In the genomic region with DNA sequence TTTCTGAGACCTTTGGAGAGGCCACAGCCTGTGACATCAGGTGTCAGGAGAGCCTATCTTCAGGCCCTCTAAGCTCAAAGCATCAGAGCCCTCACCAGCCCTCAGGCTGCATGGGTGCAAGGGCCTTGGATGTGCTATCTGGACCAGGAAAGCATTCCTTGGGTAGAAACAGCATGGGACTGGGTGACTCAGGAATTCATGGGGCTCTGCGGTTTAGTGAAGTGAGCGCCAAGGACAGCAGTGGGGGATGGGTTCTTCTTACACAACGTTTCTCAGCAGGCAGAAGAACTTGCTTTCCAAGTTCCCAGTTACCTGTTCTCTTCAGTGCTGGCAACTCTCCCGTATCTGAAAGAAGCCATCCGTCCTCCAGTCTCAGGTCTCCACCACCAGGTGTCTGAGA, we compare ENCODE assay signal across 11 mouse cellular contexts. TPM values are rescaled to one million over a fixed set of nuclear protein-coding genes. Genes with fewer than 3 reads are reported as not detected.
A peak's percentile ranks its signal among the peaks of the same experiment; 100 is the strongest.
DNase-seq lines count a peak whose midpoint lies in the region; ATAC-seq and TF ChIP-seq lines count a peak whose summit lies in the region.
"Had no signal": no experiment of that assay in that cellular context is flagged by ENCODE, and none has a peak within 500 bp of the region (broad histone marks: within the 10 kb centered on the region; RNA-seq: fewer than 3 reads in every experiment).

No protein-coding gene starts in this region.

- H3K9ac ChIP-seq in lung, embryonic 14.5 days, result no peak overlapping the region
- H3K9ac ChIP-seq: heart, embryonic 13.5 days; hindbrain, embryonic 13.5 days; limb, embryonic 13.5 days had no signal

- H3K27me3 ChIP-seq in lung, embryonic 14.5 days (ENCODE audit: insufficient read depth, low read length), result no peaks in the 10 kb centered on the region
- H3K27me3 ChIP-seq: heart, embryonic 13.5 days; hindbrain, embryonic 13.5 days; limb, embryonic 13.5 days had no signal

- TF ChIP-seq CTCF in lung, embryonic 14.5 days (IDR thresholded peaks at IDR 0.05; ENCODE audit: low read depth), result no peak

- H3K9me3 ChIP-seq in lung, embryonic 14.5 days (ENCODE audit: low read depth, low read length), result no peaks in the 10 kb centered on the region; the same call in 1 of the 2 replicates
- H3K9me3 ChIP-seq: hindbrain, embryonic 13.5 days had no signal

- H3K4me3 ChIP-seq in lung, embryonic 14.5 days (ENCODE audit: low read depth, low read length), result no peak overlapping the region
- H3K4me3 ChIP-seq: heart, embryonic 13.5 days; hindbrain, embryonic 13.5 days; limb, embryonic 13.5 days had no signal

- H3K4me1 ChIP-seq in lung, embryonic 14.5 days (ENCODE audit: insufficient read depth), result no peaks in the 10 kb centered on the region
- H3K4me1 ChIP-seq: heart, embryonic 13.5 days; hindbrain, embryonic 13.5 days; limb, embryonic 13.5 days had no signal

- no peak overlapping the region for H3K4me2 ChIP-seq in lung, embryonic 14.5 days
- H3K4me2 ChIP-seq: heart, embryonic 13.5 days; hindbrain, embryonic 13.5 days; limb, embryonic 13.5 days had no signal

- 46% methylated on average over 5 of the region's 5 CpGs for WGBS in lung, embryonic 14.5 days

- peak; percentile 78 for DNase-seq in 3134 (ENCODE audit: extremely low read depth, insufficient read length, low spot score)
- DNase-seq in 3T3-L1 (ENCODE audit: low read depth, low spot score), result peak; percentile 15
- DNase-seq in adrenal gland, postnatal 25 days, result peak; percentile 59
- DNase-seq in lung, embryonic 14.5 days, result peak; percentile 42
- DNase-seq in cerebellum, postnatal 36 days, result no peak
- no peak for DNase-seq in cerebellum, adult 18-20 months
- no peak for DNase-seq in thymus, postnatal 14 days
- DNase-seq: cerebellum, postnatal 25 days had no signal

- no peak overlapping the region for H3K27ac ChIP-seq in lung, embryonic 14.5 days (ENCODE audit: low read depth)
- H3K27ac ChIP-seq: heart, embryonic 13.5 days; hindbrain, embryonic 13.5 days; limb, embryonic 13.5 days had no signal

- H3K36me3 ChIP-seq in lung, embryonic 14.5 days (ENCODE audit: insufficient read depth), result peaks cover 6% of the 10 kb centered on the region; the same call in 1 of the 2 replicates

- ATAC-seq in lung, embryonic 14.5 days (ENCODE audit: insufficient read depth), result no peak

RNA-seq across cellular contexts. Expression of gene Mob4, which starts 33.0 kb away (rescaled TPM):
- 227 and 289 TPM in 2 replicates for total RNA-seq in adrenal gland, postnatal 25 days (2021)
- polyA plus RNA-seq in lung, embryonic 14.5 days (2014; fragmentation: Nextera tagmentation; extraction: Ambion mirVana), result 141 TPM in 2 replicates

Comparison
In these comparisons a context has a peak if more than half of its experiments do, and no peak if none do; other contexts are left out.
1. DNase-seq: peak in 3134 (single experiment), 3T3-L1 (single experiment), adrenal gland, postnatal 25 days (single experiment) and lung, embryonic 14.5 days (single experiment); none in cerebellum, postnatal 36 days (0 of 2), cerebellum, adult 18-20 months (0 of 2) and thymus, postnatal 14 days (single experiment).